Mouse (Mus musculus) testis, adult 2 months (tissue): ENCODE data around the gene Rps28. TPM values are rescaled to one million over a fixed set of nuclear protein-coding genes. Genes with fewer than 3 reads are reported as not detected.

Source experiments
- H3K27ac ChIP-seq: fragments of 200-500 bp; 2 replicates; pipeline ENCODE4 v1.5.1; 2012; ENCODE audit warnings: low read depth, low read length; ENCODE audit not compliant: control insufficient read depth, insufficient read depth
- H3K27me3 ChIP-seq: fragments of 200-500 bp; 2 replicates; pipeline ENCODE4 v1.6.1; 2012; ENCODE audit warnings: mild to moderate bottlenecking, low read length, moderate library complexity; ENCODE audit not compliant: control insufficient read depth, insufficient read depth
- H3K36me3 ChIP-seq: fragments of 200-500 bp; 2 replicates; pipeline ENCODE4 v1.6.1; 2012; ENCODE audit warnings: mild to moderate bottlenecking, low read length; ENCODE audit not compliant: control insufficient read depth, insufficient read depth
- H3K4me1 ChIP-seq: fragments of 200-500 bp; 2 replicates; pipeline ENCODE4 v1.6.1; 2012; ENCODE audit warnings: low read length; ENCODE audit not compliant: control insufficient read depth, insufficient read depth
- H3K4me3 ChIP-seq: fragments of 200-500 bp; 2 replicates; pipeline ENCODE4 v1.5.1; 2012; ENCODE audit warnings: low read depth, mild to moderate bottlenecking, low read length, moderate library complexity, mixed read lengths; ENCODE audit not compliant: control insufficient read depth
- CTCF ChIP-seq: fragments of 200-500 bp; IDR thresholded peaks from 2 replicates; pipeline ENCODE4 v1.5.1; 2012; ENCODE audit warnings: low read depth, mild to moderate bottlenecking, inconsistent platforms, low read length, moderate library complexity; ENCODE audit not compliant: control insufficient read depth, insufficient read depth, insufficient replicate concordance
- POLR2A ChIP-seq: fragments of 200-500 bp; IDR thresholded peaks from 2 replicates; pipeline ENCODE4 v1.6.1; 2012; ENCODE audit warnings: low read depth, mild to moderate bottlenecking, inconsistent platforms, low read length, moderate library complexity; ENCODE audit not compliant: control insufficient read depth
- polyA plus RNA-seq: library from polyadenylated mRNA; depleted of rRNA; stranded (reverse); fragments of >200 nt; gene quantifications from 2 replicates; pipeline ENCODE4 v1.2.3, GENCODE M21; 2012

Rps28 gene
- polyA plus RNA-seq, 1 experiment: 716 TPM

DNA sequence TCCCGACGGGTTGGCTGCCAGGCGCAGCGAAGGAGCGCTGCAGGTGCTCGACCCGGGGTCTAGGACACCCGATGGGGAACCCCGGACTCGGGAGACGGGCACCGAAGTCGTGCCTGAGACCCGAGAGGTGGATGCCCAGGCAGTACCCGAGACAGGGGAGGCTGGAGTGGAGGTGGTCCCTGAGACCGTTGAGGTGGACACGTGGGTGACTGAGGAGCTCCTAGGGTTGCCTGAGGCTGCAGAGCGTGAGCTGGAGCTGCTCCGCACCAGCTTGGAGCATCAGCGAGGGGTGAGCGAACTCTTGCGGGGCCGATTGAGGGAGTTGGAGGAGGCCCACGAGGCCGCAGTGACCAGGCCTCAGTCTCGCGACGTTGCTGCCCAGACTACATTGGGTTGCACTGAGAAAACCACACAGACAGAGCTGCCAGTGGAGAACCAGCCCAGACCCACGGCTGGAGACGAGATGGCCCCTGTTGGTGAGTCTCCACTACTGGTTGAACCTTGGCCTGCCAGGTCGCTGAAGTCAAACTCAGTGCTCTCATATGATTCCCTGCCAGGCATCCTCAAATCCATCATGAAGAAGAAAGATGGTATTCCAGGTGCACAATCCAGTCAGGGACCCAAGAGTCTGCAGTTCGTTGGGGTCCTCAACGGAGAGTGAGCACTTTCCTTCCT is 6.3 kb downstream of the Rps28 start:
- Histone ChIP-seq H3K36me3 (no peaks in the 10 kb centered on the region; the same call in 1 of the 2 replicates), H3K4me1 (peaks cover 14% of the 10 kb centered on the region), H3K4me3 (peak overlapping the region; percentile 85), H3K27me3 (no peaks in the 10 kb centered on the region), H3K27ac (peak overlapping the region; percentile 80)
- TF ChIP-seq POLR2A (no peak), CTCF (no peak)

DNA sequence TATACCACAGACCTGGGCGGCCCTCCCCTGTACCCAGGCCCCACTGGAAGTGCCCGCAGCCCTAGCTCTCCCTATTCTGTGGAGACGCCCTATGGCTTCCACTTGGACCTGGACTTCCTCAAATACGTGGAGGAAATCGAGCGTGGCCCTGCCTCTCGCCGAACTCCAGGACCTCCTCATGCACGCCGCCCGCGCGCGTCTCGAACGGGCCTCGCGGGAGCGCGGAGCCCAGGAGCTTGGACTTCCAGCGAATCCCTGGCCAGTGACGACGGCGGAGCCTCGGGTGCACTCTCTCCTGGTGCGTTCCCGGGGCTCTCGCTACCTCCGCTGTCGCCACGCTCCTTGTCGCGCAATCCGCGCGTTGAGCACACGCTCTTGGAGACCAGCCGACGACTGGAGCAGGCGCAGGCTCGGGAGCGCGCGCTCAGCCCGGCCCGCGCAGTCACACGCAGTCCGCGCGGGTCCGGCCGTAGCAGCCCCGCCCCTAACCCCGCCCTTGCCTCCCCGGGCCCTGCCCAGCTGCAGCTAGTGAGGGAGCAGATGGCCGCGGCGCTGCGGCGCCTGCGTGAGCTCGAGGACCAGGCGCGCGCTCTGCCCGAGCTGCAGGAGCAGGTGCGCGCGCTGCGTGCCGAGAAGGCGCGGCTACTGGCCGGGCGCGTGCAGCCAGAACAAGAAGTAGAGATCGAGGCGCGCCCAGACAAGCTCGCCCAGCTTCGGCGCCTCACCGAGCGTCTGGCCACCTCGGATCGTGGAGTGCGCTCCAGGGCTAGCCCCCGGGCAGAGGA is 7.0 kb downstream of the Rps28 start:
- Histone ChIP-seq H3K4me3 (peak overlapping the region; percentile 86), H3K4me1 (peaks cover 14% of the 10 kb centered on the region), H3K36me3 (no peaks in the 10 kb centered on the region), H3K27ac (peak overlapping the region; percentile 84), H3K27me3 (no peaks in the 10 kb centered on the region)
- TF ChIP-seq CTCF (no peak), POLR2A (no peak; the same call in 1 of the 2 replicates)

DNA sequence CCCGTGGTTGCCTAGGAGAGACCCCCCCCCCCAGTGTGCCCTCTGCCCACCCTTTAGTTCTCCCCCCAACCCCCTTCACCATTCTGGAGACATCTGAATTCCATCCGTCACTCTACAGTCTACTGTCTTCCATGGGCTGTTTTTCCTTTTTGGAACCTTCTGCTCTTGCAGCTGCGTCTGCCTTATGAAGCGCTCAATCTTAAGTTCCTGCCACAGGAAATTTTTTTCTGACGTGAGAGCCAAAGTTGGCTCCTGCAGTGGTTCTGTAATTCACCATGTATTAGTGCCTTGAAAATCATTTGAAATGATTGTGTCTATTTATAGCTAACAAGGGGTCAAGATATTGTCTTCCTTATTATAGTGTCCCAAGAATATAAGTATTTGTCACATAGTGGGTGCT is 7.8 kb downstream of the Rps28 start:
- peaks cover 14% of the 10 kb centered on the region for H3K4me1 ChIP-seq
- H3K4me3 ChIP-seq: no peak overlapping the region; the same call in 1 of the 2 replicates
- H3K36me3 ChIP-seq: no peaks in the 10 kb centered on the region
- TF ChIP-seq POLR2A (no peak), CTCF (no peak)
- H3K27me3 ChIP-seq: no peaks in the 10 kb centered on the region
- no peak overlapping the region; the same call in 1 of the 2 replicates for H3K27ac ChIP-seq

DNA sequence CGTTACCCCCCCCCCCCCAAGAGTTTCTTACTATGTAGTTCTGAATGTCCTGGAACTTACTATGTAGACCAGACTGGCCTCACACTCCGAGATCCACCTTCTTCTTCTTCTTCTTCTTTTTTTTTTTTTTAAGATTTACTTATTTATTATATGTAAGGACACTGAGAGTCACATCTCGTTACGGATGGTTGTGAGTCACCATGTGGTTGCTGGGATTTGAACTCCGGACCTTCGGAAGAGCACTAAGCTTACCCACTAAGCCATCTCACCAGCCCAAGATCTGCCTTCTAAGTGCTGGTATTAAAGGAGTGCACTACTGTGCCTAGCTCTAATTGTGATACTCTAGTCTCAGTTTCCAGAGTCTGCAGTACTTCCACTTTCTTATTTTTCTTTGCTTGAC is 9.0 kb downstream of the Rps28 start:
- H3K27ac ChIP-seq: no peak overlapping the region

DNA sequence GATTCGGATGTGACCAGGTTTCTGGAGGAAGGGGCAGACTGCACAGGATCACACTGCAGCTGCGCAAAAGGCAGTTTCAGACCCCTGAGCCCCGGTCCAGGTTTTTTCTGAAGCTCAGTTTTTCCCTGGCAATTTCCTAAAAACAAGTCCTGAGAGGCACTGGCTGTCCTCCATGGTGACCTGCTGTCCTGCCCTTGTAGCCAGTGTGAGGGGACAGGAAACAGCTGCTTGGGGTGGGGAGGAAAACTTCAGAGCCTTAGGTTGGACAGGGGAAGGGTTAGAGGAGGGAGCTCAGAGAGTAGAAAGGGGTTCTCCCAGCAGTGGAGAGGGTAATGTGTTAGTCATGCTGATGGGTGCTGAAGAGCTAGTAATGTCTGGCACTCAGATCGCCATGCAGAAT is 11.4 kb downstream of the Rps28 start:
- no peak for TF ChIP-seq POLR2A
- no peak for TF ChIP-seq CTCF
- Histone ChIP-seq H3K36me3 (no peaks in the 10 kb centered on the region), H3K27ac (peak overlapping the region; percentile 73), H3K4me3 (no peak overlapping the region), H3K27me3 (no peaks in the 10 kb centered on the region), H3K4me1 (peaks cover 19% of the 10 kb centered on the region)

More for the DNA sequence above, 9.0 kb downstream of the Rps28 start:
- Histone ChIP-seq H3K4me1 (peaks cover 23% of the 10 kb centered on the region), H3K4me3 (no peak overlapping the region), H3K27me3 (no peaks in the 10 kb centered on the region), H3K36me3 (no peaks in the 10 kb centered on the region)
- TF ChIP-seq CTCF (no peak), POLR2A (no peak)

DNA sequence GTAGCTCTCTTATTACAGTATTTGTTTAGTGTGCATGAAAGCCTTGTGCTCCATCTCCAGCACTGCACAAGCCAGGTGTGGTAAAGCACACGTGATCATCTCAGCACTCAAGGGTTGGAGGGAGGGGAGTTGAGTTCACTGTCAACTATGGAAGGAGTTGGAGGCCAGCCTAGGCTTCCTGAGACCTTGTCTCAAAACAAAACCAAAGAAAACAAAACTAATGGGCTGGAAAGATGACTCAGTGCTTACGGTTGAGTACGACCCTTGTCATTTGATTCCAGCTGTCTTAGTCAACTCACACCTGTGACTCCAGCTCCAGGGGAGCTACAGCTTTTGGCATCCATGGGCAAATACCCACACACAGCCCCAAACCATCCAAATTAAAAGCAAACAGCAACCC is 11.9 kb downstream of the Rps28 start:
- no peak for TF ChIP-seq CTCF
- Histone ChIP-seq H3K4me3 (no peak overlapping the region), H3K27me3 (no peaks in the 10 kb centered on the region), H3K27ac (peak overlapping the region; percentile 73), H3K4me1 (peaks cover 17% of the 10 kb centered on the region), H3K36me3 (no peaks in the 10 kb centered on the region)

DNA sequence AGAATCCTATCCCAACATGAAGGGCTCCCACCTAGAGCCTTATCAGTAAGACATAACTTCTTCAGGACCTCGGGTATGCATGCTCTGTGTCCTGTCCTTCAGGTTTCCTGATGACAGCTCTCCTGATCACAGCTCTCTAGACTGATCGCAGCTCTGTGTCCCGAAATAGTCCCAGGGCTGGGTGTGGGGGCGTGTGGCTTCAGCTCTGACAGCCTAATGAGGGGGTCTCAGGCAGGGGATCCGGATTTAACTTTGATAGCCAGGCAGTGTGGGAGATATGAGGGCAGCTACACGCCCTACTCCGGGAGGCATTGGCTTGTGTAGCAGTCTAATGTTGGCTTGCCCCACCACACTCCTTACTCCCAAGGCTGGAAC is 13.2 kb downstream of the Rps28 start:
- Histone ChIP-seq H3K4me3 (peak overlapping the region; percentile 87), H3K27me3 (no peaks in the 10 kb centered on the region), H3K4me1 (peaks cover 12% of the 10 kb centered on the region), H3K27ac (peak overlapping the region; percentile 44), H3K36me3 (no peaks in the 10 kb centered on the region)
- TF ChIP-seq POLR2A (no peak), CTCF (no peak)
